Mouse (Mus musculus) neutrophil, adult 83 days (primary cell): ENCODE data around the gene Ogdhl. TPM values are rescaled to one million over a fixed set of nuclear protein-coding genes. Genes with fewer than 3 reads are reported as not detected.

Experiments used
- total RNA-seq, 2 experiments: library from RNA; stranded (reverse); gene quantifications; one replicate each; pipeline ENCODE4 v1.2.4; 2023

Gene Ogdhl
- not detected for total RNA-seq

DNA sequence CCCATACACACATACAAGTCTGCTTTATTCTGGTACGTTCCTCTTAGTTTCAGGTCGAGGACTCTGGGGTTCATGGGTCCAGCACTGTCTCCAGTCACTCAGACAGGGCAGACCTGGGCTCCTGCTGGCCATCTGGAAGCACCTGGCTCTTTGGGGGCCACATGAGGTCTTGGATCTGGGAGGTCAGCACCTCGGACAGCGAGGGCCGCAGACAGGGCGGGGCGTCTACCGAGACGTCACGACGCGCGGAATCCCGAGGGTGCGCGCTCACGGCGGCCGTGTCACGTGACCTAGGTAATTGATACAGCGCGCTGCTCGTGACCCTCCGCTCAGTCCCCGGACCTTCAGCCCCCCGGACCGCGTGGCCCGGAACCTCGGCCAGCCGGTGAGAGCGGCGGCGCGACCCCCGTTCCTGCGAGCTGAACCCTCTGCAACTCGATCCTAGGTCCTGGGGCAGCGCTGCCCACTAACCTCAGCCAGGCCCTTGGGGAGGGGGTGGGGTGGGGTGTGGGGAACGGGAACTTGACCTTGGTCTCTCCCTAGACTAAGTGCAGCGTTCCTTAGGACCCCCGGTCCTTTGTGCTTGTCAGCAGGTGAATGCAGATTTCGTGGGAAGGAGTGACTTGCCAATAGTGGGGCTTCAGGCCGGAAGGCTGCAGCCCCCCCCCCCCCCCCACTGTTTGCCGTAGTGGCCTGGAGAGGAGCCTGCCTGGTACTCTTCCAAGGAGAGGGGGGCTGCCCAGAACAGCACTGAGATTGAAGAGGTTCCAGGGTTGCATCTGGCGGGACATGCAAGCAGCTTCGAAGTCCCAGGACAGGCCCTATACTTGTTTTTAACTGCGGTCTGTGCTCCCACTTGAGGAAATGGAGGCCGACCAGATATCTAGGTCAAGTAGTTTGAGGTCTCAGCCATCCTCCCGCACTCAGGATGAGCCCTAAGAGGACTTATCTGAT is at the start of gene Ogdhl:
Ogdhl (plus strand) TSS at position 288 of the 954 bp plus-strand sequence.

DNA sequence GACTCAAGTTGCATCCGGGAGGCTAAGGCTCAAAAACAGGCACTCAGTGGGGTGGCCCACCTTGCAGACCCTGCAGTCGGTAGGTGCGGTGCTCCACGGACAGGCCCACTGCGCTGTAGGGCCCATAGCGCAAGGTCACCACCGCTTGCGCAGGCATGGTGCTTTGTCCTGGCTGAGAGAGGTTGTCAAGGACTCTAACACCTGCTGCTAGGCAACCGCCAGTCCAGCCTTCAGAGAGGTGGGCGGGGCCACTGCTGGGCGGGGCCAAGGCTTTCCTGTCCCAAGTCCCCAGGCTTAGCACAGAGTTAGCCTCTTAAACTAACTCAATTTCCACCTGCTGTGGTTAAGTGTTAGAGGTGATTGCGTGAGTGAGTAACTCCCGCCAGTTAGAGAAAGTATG is 66.4 kb downstream of the Ogdhl start, which contains the start of gene 1700024G13Rik:
1700024G13Rik (minus strand) TSS at position 196 of the 400 bp plus-strand sequence.

Other genes starting within 250 kb of the Ogdhl start
- 1 to 10 TPM; 5.5 to 8.8 TPM for gene Oxnad1, start 236.6 kb upstream of the Ogdhl start, total RNA-seq
- gene Dph3, start 236.3 kb upstream of the Ogdhl start, total RNA-seq, result 10 to 100 TPM; 68.3 to 74.1 TPM
- gene Msmb, start 180.0 kb upstream of the Ogdhl start, total RNA-seq, result not detected
- 100 to 1,000 TPM; 177 to 186 TPM for gene Ncoa4, start 162.2 kb upstream of the Ogdhl start, total RNA-seq
- 10 to 100 TPM; 36.5 to 61.3 TPM for gene Timm23, start 120.1 kb upstream of the Ogdhl start, total RNA-seq
- gene Parg, start 120.1 kb upstream of the Ogdhl start, total RNA-seq, result 10 to 100 TPM; 30.9 to 40.2 TPM
- not detected for gene 1700024G13Rik, start 66.4 kb downstream of the Ogdhl start, total RNA-seq
- not detected for gene Slc18a3, start 142.8 kb downstream of the Ogdhl start, total RNA-seq
- gene Chat, start 144.0 kb downstream of the Ogdhl start, total RNA-seq, result not detected
- gene Ercc6, start 191.5 kb downstream of the Ogdhl start, total RNA-seq, result 10 to 100 TPM in 1 of 2 experiments, 1 to 10 TPM in 1; 9.1 to 11.9 TPM